Mouse (Mus musculus): ENCODE measurements around the gene Hoxa9. TPM values are rescaled to one million over a fixed set of nuclear protein-coding genes. Genes with fewer than 3 reads are reported as not detected.

Gene Hoxa9
- polyA plus RNA-seq, 1 experiment from 2014 or later, result 2.2 TPM

DNA sequence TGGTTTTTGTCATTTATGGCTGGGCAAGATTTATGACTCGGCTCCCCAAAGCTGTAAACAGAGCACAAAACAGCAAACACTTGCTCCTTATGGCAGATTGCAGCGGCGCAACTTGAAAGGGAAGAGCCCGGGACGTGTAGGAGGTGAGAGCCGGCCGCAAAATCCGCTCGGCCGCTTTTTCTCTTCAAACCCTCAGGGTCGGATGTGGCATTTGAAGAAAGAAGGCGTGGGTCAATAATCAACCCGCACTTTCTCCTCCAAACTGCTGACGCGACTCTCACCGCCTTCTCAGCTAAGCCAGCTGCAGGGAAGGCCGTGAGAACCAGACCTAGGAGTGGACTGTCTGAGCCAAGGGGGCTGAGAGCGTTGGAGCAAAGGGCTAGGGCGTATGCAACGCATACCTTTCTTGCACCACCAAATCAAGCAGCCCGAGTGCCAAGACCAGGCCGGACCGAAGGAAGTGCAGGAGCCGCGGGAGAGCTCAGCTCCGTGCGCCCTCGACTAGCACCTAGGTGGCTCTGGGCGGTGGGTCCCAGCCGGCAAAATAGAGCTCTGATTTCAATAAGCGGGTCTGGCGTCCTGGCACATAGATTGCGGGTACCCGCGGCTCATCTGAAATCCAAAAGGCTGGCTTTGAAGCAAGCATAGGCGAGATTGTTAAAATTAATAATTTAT lies 53.7 kb downstream of the Hoxa9 start, which contains the start of gene 5730596B20Rik:
5730596B20Rik (plus strand) TSS at position 438 of the 675 bp plus-strand sequence.
- H3K36me3 ChIP-seq (ENCODE audit: control insufficient read depth, insufficient read depth, low read length), result no peaks in the 10 kb centered on the region
- H3K27ac ChIP-seq (ENCODE audit: low read depth, low read length), result peak within 1 kb of the TSS; percentile 84
- H3K4me2 ChIP-seq, result peak within 1 kb of the TSS; percentile 64
- peak within 1 kb of the TSS; percentile 68 for H3K9ac ChIP-seq (ENCODE audit: low read depth, low read length)
- no peak for DNase-seq (ENCODE audit: low spot score)
- peak within 1 kb of the TSS; percentile 46 for H3K4me3 ChIP-seq (ENCODE audit: low read depth, low read length)
- peaks cover 7% of the 10 kb centered on the region; the same call in 1 of the 2 replicates for H3K4me1 ChIP-seq (replicated peaks; ENCODE audit: control insufficient read depth, insufficient read depth, low read length)
- peaks cover 99% of the 10 kb centered on the region for H3K27me3 ChIP-seq (replicated peaks; ENCODE audit: control insufficient read depth, insufficient read depth, low read length)
- no peak for ATAC-seq (replicated peaks; ENCODE audit: low FRiP score)
- H3K9me3 ChIP-seq (ENCODE audit: control insufficient read depth, low read length), result no peaks in the 10 kb centered on the region
- WGBS, result under 1% methylated on average over 36 of the region's 36 CpGs

- DNase-seq (ENCODE audit: low spot score) (no peak), ATAC-seq (replicated peaks; ENCODE audit: low FRiP score) (no peak)
- Histone ChIP-seq H3K4me1 (replicated peaks; ENCODE audit: control insufficient read depth, insufficient read depth, low read length) (peaks cover 5% of the 10 kb centered on the region; the same call in 1 of the 2 replicates), H3K27me3 (replicated peaks; ENCODE audit: control insufficient read depth, insufficient read depth, low read length) (peaks cover 99% of the 10 kb centered on the region), H3K36me3 (ENCODE audit: control insufficient read depth, insufficient read depth, low read length) (no peaks in the 10 kb centered on the region), H3K27ac (ENCODE audit: low read depth, low read length) (peak overlapping the region; percentile 84), H3K4me2 (peak overlapping the region; percentile 64), H3K9ac (ENCODE audit: low read depth, low read length) (peak overlapping the region; percentile 68), H3K4me3 (ENCODE audit: low read depth, low read length) (peak overlapping the region; percentile 46), H3K9me3 (ENCODE audit: control insufficient read depth, low read length) (no peaks in the 10 kb centered on the region)
- 2% methylated on average over 6 of the region's 6 CpGs for WGBS
These were observed 54.5 kb downstream of the Hoxa9 start for GRCm38 (mm10) chr6:52176391-52176790.

- Histone ChIP-seq H3K4me3 (ENCODE audit: low read depth, low read length) (peak overlapping the region; percentile 46), H3K9ac (ENCODE audit: low read depth, low read length) (peak overlapping the region; percentile 68; the same call in 1 of the 2 replicates), H3K27me3 (replicated peaks; ENCODE audit: control insufficient read depth, insufficient read depth, low read length) (peaks cover 99% of the 10 kb centered on the region), H3K4me1 (replicated peaks; ENCODE audit: control insufficient read depth, insufficient read depth, low read length) (peaks cover 5% of the 10 kb centered on the region; the same call in 1 of the 2 replicates), H3K9me3 (ENCODE audit: control insufficient read depth, low read length) (no peaks in the 10 kb centered on the region), H3K36me3 (ENCODE audit: control insufficient read depth, insufficient read depth, low read length) (no peaks in the 10 kb centered on the region), H3K4me2 (peak overlapping the region; percentile 64), H3K27ac (ENCODE audit: low read depth, low read length) (peak overlapping the region; percentile 84)
- ATAC-seq (replicated peaks; ENCODE audit: low FRiP score), result no peak; the same call in 1 of the 2 replicates
- 0% methylated on average over 9 of the region's 35 CpGs for WGBS
- DNase-seq (ENCODE audit: low spot score), result peak; percentile 60
These were observed 55.0 kb downstream of the Hoxa9 start for GRCm38 (mm10) chr6:52175864-52176263.

GRCm38 (mm10) chr6:52174968-52175751 lies 55.7 kb downstream of the Hoxa9 start:
- DNase-seq (ENCODE audit: low spot score), result peak; percentile 69
- H3K36me3 ChIP-seq (ENCODE audit: control insufficient read depth, insufficient read depth, low read length), result no peaks in the 10 kb centered on the region
- ATAC-seq (replicated peaks; ENCODE audit: low FRiP score), result no peak
- H3K27me3 ChIP-seq (replicated peaks; ENCODE audit: control insufficient read depth, insufficient read depth, low read length), result peaks cover 99% of the 10 kb centered on the region
- peak overlapping the region; percentile 84 for H3K27ac ChIP-seq (ENCODE audit: low read depth, low read length)
- peak overlapping the region; percentile 68 for H3K9ac ChIP-seq (ENCODE audit: low read depth, low read length)
- peak overlapping the region; percentile 64 for H3K4me2 ChIP-seq
- peaks cover 8% of the 10 kb centered on the region for H3K4me1 ChIP-seq (replicated peaks; ENCODE audit: control insufficient read depth, insufficient read depth, low read length)
- peak overlapping the region; percentile 46 for H3K4me3 ChIP-seq (ENCODE audit: low read depth, low read length)
- WGBS, result 1% methylated on average over 41 of the region's 41 CpGs
- H3K9me3 ChIP-seq (ENCODE audit: control insufficient read depth, low read length), result no peaks in the 10 kb centered on the region

DNA sequence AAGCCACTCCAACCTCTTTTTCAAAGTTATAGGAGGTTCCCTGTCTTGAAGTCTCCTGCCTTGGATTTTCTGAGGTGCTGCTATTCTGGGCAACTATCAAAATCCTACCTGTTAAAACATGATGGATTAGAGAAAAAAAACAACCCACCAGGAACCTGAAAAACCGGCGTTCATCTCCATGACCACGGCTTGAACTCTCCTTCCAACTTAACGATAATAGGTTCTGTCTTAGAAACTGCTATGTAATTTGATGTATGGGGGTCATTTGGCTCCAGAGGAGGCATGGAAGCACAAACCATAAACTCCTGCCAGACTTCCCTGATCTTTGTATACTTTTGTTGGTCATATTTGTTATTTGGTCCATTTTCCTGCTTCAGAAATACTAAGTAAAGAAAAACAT lies 57.2 kb downstream of the Hoxa9 start:
- Histone ChIP-seq H3K27ac (ENCODE audit: low read depth, low read length) (peak overlapping the region; percentile 62; the same call in 1 of the 2 replicates), H3K4me1 (replicated peaks; ENCODE audit: control insufficient read depth, insufficient read depth, low read length) (peaks cover 16% of the 10 kb centered on the region), H3K4me2 (peak overlapping the region; percentile 58), H3K4me3 (ENCODE audit: low read depth, low read length) (peak overlapping the region; percentile 17; the same call in 1 of the 2 replicates), H3K9me3 (ENCODE audit: control insufficient read depth, low read length) (no peaks in the 10 kb centered on the region), H3K27me3 (replicated peaks; ENCODE audit: control insufficient read depth, insufficient read depth, low read length) (peaks cover 97% of the 10 kb centered on the region), H3K9ac (ENCODE audit: low read depth, low read length) (no peak overlapping the region), H3K36me3 (ENCODE audit: control insufficient read depth, insufficient read depth, low read length) (no peaks in the 10 kb centered on the region)
- ATAC-seq (replicated peaks; ENCODE audit: low FRiP score) (no peak), DNase-seq (ENCODE audit: low spot score) (peak; percentile 28)
- 3% methylated on average over 4 of the region's 4 CpGs for WGBS

MicroRNAs within 50 kb of the gene (microRNA counts, 519-probe panel; counts per million panel counts)
- 4,109 counts per million, percentile 23 among the panel's probes with 10 or more counts for microRNA mmu-miR-196b

Small RNAs within 50 kb of the gene (microRNA-seq; reads per million reads assigned to microRNA genes)
- gene Mir196b (ENCODE audit: borderline number of aligned reads), result 2,272 reads per million, percentile 82 among the genes with 10 or more reads in this experiment

Other genes starting within 250 kb of the Hoxa9 start
- 33.9 and 35.5 TPM in 2 replicates for gene Skap2, start 218.5 kb downstream of the Hoxa9 start, polyA plus RNA-seq (2014; fragmentation: Nextera tagmentation; extraction: Ambion mirVana)
- 2.6 and 3.2 TPM in 2 replicates for gene Hoxa1, start 72.8 kb downstream of the Hoxa9 start, polyA plus RNA-seq (2014; fragmentation: Nextera tagmentation; extraction: Ambion mirVana)
- gene Hoxa2, start 66.3 kb downstream of the Hoxa9 start, polyA plus RNA-seq (2014; fragmentation: Nextera tagmentation; extraction: Ambion mirVana), result 4.3 and 4.5 TPM in 2 replicates
- 0.60 and 1.0 TPM in 2 replicates for gene 5730596B20Rik, start 53.6 kb downstream of the Hoxa9 start, polyA plus RNA-seq (2014; fragmentation: Nextera tagmentation; extraction: Ambion mirVana)
- 2.3 and 3.1 TPM in 2 replicates for gene Hoxa4, start 39.3 kb downstream of the Hoxa9 start, polyA plus RNA-seq (2014; fragmentation: Nextera tagmentation; extraction: Ambion mirVana)
- 8.0 and 9.7 TPM in 2 replicates for gene Hoxa5, start 26.5 kb downstream of the Hoxa9 start, polyA plus RNA-seq (2014; fragmentation: Nextera tagmentation; extraction: Ambion mirVana)
- gene Hoxa6, start 22.4 kb downstream of the Hoxa9 start, polyA plus RNA-seq (2014; fragmentation: Nextera tagmentation; extraction: Ambion mirVana), result 0.45 and 0.71 TPM in 2 replicates
- 2.8 and 2.9 TPM in 2 replicates for gene Hoxa3, start 17.8 kb downstream of the Hoxa9 start, polyA plus RNA-seq (2014; fragmentation: Nextera tagmentation; extraction: Ambion mirVana)
- not detected in 2 replicates for gene Gm28308, start 17.8 kb downstream of the Hoxa9 start, polyA plus RNA-seq (2014; fragmentation: Nextera tagmentation; extraction: Ambion mirVana)
- gene Hoxa7, start 9.2 kb downstream of the Hoxa9 start, polyA plus RNA-seq (2014; fragmentation: Nextera tagmentation; extraction: Ambion mirVana), result 2.7 and 3.1 TPM in 2 replicates
- 0.91 and 2.2 TPM in 2 replicates for gene Hoxa10, start 9.8 kb upstream of the Hoxa9 start, polyA plus RNA-seq (2014; fragmentation: Nextera tagmentation; extraction: Ambion mirVana)
- gene Hoxa11, start 14.7 kb upstream of the Hoxa9 start, polyA plus RNA-seq (2014; fragmentation: Nextera tagmentation; extraction: Ambion mirVana), result 0.18 and 0.26 TPM in 2 replicates
- 0.15 and 0.30 TPM in 2 replicates for gene Hoxa13, start 29.8 kb upstream of the Hoxa9 start, polyA plus RNA-seq (2014; fragmentation: Nextera tagmentation; extraction: Ambion mirVana)
- gene Evx1, start 82.4 kb upstream of the Hoxa9 start, polyA plus RNA-seq (2014; fragmentation: Nextera tagmentation; extraction: Ambion mirVana), result 0.12 TPM in 1 of 2 replicates, not detected in the other

All from liver, embryonic 11.5 days (tissue).